Mouse (Mus musculus) CD4-positive helper T cell, adult 2 months (primary cell): ENCODE measurements around the gene Alms1.
"Not testable (repeated sequence)": the region's sequence is repeated elsewhere in the genome, so short reads cannot be mapped to it uniquely, and the experiment has no call there.

Experiments used
- DNase-seq: peaks from one replicate; pipeline ENCODE4 v3.0.0-alpha.2; 2012; ENCODE audit warnings: low read depth, missing footprints, low spot score

Gene Alms1

GRCm38 (mm10) chr6:85587396-85588143 is at the start of gene Alms1:
Gene Alms1 (plus strand): TSS chr6:85587531.
- peak; percentile 95 for DNase-seq

- DNase-seq, result peak; percentile 5
Observed at GRCm38 (mm10) chr6:85543351-85544175, 43.8 kb upstream of the Alms1 start.

- no peak for DNase-seq
Observed at GRCm38 (mm10) chr6:85544251-85544881, 43.0 kb upstream of the Alms1 start.

- DNase-seq, result no peak
Observed at GRCm38 (mm10) chr6:85547642-85548041, 39.7 kb upstream of the Alms1 start.

- no peak for DNase-seq
Observed at GRCm38 (mm10) chr6:85562374-85562773, 25.0 kb upstream of the Alms1 start.

GRCm38 (mm10) chr6:85572816-85573215 is 14.5 kb upstream of the Alms1 start:
- DNase-seq, result no peak

- no peak for DNase-seq
Observed at GRCm38 (mm10) chr6:85581688-85582087, 5.6 kb upstream of the Alms1 start.

- DNase-seq, result no peak
Observed at GRCm38 (mm10) chr6:85584612-85585011, 2.7 kb upstream of the Alms1 start.

GRCm38 (mm10) chr6:85586805-85587367 is 445 bp upstream of the Alms1 start:
- no peak for DNase-seq

GRCm38 (mm10) chr6:85588164-85588563 is 833 bp downstream of the Alms1 start:
- no peak for DNase-seq

GRCm38 (mm10) chr6:85588568-85588967 is 1.2 kb downstream of the Alms1 start:
- DNase-seq, result no peak

GRCm38 (mm10) chr6:85590116-85590515 is 2.8 kb downstream of the Alms1 start:
- no peak for DNase-seq

GRCm38 (mm10) chr6:85599310-85599709 is 12.0 kb downstream of the Alms1 start:
- DNase-seq, result no peak

- no peak for DNase-seq
Observed at GRCm38 (mm10) chr6:85610511-85610910, 23.2 kb downstream of the Alms1 start.

GRCm38 (mm10) chr6:85620826-85621225 is 33.5 kb downstream of the Alms1 start:
- DNase-seq, result no peak

- DNase-seq, result peak; percentile 53
Observed at GRCm38 (mm10) chr6:85621600-85621999, 34.3 kb downstream of the Alms1 start.

GRCm38 (mm10) chr6:85624511-85624910 is 37.2 kb downstream of the Alms1 start:
- no peak for DNase-seq

GRCm38 (mm10) chr6:85633165-85633564 is 45.8 kb downstream of the Alms1 start:
- no peak for DNase-seq

GRCm38 (mm10) chr6:85653244-85653643 is 65.9 kb downstream of the Alms1 start:
- DNase-seq, result peak; percentile 16

- not testable (repeated sequence) for DNase-seq
Observed at GRCm38 (mm10) chr6:85701943-85702342, 114.6 kb downstream of the Alms1 start.

- not testable (repeated sequence) for DNase-seq
Observed at GRCm38 (mm10) chr6:85709206-85709605, 121.9 kb downstream of the Alms1 start.

GRCm38 (mm10) chr6:85709607-85710006 is 122.3 kb downstream of the Alms1 start:
- DNase-seq, result not testable (repeated sequence)
